Mouse (Mus musculus): ENCODE data around the gene Palm3. TPM values are rescaled to one million over a fixed set of nuclear protein-coding genes. Genes with fewer than 3 reads are reported as not detected.

The Palm3 gene
- 7.4 and 8.5 TPM in 2 replicates for polyA plus RNA-seq (2015; fragmentation: Nextera tagmentation; extraction: Ambion mirVana)

DNA sequence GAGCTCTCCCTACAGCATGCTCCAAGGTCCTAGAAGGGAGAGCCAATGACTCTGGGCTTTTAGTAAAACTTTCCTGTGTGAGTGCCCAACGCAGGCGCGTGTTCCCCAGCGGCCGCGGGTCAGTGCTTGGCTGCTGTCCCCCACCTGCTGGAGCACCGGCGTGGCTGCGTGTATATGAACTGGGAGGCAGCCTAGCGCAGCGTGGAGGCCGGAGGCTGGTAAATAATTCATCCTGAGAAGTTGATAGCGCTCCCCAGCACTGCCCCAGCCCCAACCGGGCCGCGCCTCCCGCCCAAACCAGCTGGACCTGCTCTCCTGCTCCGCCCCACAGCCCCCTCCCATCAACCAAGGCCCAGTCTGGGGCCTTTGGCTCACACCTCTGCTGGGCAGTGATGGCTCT, at the start of gene Palm3:
Gene Palm3 (plus strand): TSS at position 376 of the 400 bp plus-strand sequence.
- Histone ChIP-seq H3K36me3 (no peaks in the 10 kb centered on the region), H3K4me1 (replicated peaks) (0 out of 2 replicates have a peak, but pooled peaks cover 10% of the 10 kb centered on the region), H3K27ac (replicated peaks) (no peak within 1 kb of the TSS), H3K4me2 (no peak within 1 kb of the TSS), H3K9me3 (no peaks in the 10 kb centered on the region), H3K27me3 (peaks cover 52% of the 10 kb centered on the region), H3K9ac (no peak within 1 kb of the TSS), H3K4me3 (no peak within 1 kb of the TSS)
- WGBS = 9% methylated on average over 18 of the region's 18 CpGs
- ATAC-seq (ENCODE audit: low read depth) = no peak

DNA sequence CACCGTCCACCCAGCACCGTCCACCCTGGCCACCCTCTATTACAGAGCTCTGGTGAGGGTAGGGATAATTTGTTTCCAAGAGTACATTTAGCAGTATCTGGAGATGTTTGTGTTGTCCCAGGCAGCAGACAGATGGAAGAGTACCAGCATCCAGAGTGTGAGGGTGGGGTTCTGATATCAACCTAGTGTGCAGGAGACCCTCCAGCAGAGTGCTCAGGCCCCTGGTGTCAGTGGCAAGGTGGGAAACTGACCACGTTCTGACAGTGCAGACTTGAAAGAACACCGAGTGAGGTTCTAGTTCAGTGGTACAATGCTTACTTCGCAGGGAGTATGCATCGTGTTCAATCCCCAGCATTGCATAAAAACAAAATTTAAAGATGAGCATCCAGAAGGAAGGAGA, 49.6 kb upstream of the Palm3 start:
- H3K27me3 ChIP-seq = no peaks in the 10 kb centered on the region
- peak overlapping the region; percentile 87 for H3K27ac ChIP-seq (replicated peaks)
- ATAC-seq (ENCODE audit: low read depth) = no peak
- H3K9me3 ChIP-seq = no peaks in the 10 kb centered on the region
- peaks cover 31% of the 10 kb centered on the region for H3K4me1 ChIP-seq (replicated peaks)
- H3K4me3 ChIP-seq = peak overlapping the region; percentile 95
- peak overlapping the region; percentile 81 for H3K4me2 ChIP-seq
- WGBS = 70% methylated on average over 6 of the region's 6 CpGs
- peak overlapping the region; percentile 93 for H3K9ac ChIP-seq
- peaks cover 7% of the 10 kb centered on the region; the same call in 1 of the 2 replicates for H3K36me3 ChIP-seq

DNA sequence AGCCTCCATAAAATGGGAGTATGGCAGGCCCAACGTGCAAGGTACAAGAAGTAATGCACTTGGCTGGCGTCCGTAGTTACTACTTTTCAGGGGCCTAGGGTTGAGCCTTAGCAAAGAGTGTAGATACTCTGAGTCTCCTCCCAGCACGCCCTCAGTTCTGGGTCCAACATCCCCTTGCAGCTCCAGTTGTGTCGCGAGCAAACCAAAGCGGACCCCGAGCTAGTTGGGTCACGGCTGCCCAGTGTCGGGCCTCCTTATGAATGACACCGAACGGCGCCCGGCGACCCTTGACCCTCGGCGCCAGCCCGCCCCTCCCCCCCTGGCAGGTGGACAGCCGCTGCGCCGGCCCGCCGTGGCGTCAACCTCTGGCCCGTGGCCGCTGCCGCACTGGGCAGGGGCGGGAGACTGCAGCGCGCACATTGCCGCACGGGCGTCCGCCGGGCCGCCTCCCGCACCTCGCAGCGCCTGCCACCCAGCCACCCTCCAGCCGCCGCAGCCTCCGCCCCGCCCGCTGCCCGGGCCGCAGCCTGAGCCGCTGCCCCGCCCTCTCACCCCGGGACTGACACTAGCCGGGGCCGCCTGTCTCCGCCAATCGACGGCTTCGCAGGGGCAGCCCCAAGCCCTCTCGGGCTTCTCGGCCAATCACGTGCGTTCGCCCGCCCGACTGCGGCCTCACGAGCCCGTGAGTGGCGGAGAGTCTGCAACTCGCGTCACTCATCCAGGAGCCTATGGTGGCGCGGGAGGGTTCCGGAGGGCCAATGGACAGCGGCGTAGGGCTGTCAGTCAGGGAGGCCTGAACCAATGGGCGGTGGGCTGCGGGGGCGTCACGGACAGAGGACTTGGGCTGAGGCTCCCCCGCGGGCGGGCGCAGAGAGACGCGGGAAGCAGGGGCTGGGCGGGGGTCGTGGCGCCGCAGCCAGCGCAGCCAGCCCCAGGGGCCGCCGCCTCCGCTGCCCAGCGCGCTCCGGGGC, 48.8 kb upstream of the Palm3 start, which contains the start of gene Prkaca:
Gene Prkaca (plus strand): TSS at position 844 of the 971 bp plus-strand sequence.
- ATAC-seq (ENCODE audit: low read depth) = peak; percentile 100

GRCm38 (mm10) chr8:83973161-83974031, 47.9 kb upstream of the Palm3 start:
- H3K4me3 ChIP-seq = peak overlapping the region; percentile 95
- peak overlapping the region; percentile 94 for H3K9ac ChIP-seq
- H3K4me2 ChIP-seq = peak overlapping the region; percentile 97
- H3K27me3 ChIP-seq = no peaks in the 10 kb centered on the region
- WGBS = 3% methylated on average over 37 of the region's 37 CpGs
- H3K9me3 ChIP-seq = no peaks in the 10 kb centered on the region
- H3K36me3 ChIP-seq = peaks cover 7% of the 10 kb centered on the region; the same call in 1 of the 2 replicates
- H3K27ac ChIP-seq (replicated peaks) = peak overlapping the region; percentile 84
- ATAC-seq (ENCODE audit: low read depth) = peak; percentile 47
- peaks cover 48% of the 10 kb centered on the region for H3K4me1 ChIP-seq (replicated peaks)

More for the DNA sequence above, 48.8 kb upstream of the Palm3 start, which contains the start of gene Prkaca:
- peak within 1 kb of the TSS; percentile 87 for H3K27ac ChIP-seq (replicated peaks)
- H3K4me2 ChIP-seq = peak within 1 kb of the TSS; percentile 97
- no peaks in the 10 kb centered on the region for H3K27me3 ChIP-seq
- peaks cover 7% of the 10 kb centered on the region; the same call in 1 of the 2 replicates for H3K36me3 ChIP-seq
- H3K4me1 ChIP-seq (replicated peaks) = peaks cover 38% of the 10 kb centered on the region
- WGBS = under 1% methylated on average over 86 of the region's 94 CpGs
- peak within 1 kb of the TSS; percentile 94 for H3K9ac ChIP-seq
- no peaks in the 10 kb centered on the region for H3K9me3 ChIP-seq
- H3K4me3 ChIP-seq = peak within 1 kb of the TSS; percentile 95

GRCm38 (mm10) chr8:83974521-83974920, 46.8 kb upstream of the Palm3 start:
- H3K27ac ChIP-seq (replicated peaks) = no peak overlapping the region
- peak overlapping the region; percentile 94; the same call in 1 of the 2 replicates for H3K9ac ChIP-seq
- H3K4me1 ChIP-seq (replicated peaks) = peaks cover 58% of the 10 kb centered on the region
- no peaks in the 10 kb centered on the region for H3K9me3 ChIP-seq
- H3K36me3 ChIP-seq = 0 out of 2 replicates have a peak, but pooled peaks cover 1% of the 10 kb centered on the region
- ATAC-seq (ENCODE audit: low read depth) = no peak
- H3K27me3 ChIP-seq = no peaks in the 10 kb centered on the region
- peak overlapping the region; percentile 95 for H3K4me3 ChIP-seq
- 84% methylated on average over 4 of the region's 4 CpGs for WGBS
- H3K4me2 ChIP-seq = peak overlapping the region; percentile 97

GRCm38 (mm10) chr8:83976101-83976630, 45.1 kb upstream of the Palm3 start:
- WGBS = 90% methylated on average over 4 of the region's 4 CpGs

DNA sequence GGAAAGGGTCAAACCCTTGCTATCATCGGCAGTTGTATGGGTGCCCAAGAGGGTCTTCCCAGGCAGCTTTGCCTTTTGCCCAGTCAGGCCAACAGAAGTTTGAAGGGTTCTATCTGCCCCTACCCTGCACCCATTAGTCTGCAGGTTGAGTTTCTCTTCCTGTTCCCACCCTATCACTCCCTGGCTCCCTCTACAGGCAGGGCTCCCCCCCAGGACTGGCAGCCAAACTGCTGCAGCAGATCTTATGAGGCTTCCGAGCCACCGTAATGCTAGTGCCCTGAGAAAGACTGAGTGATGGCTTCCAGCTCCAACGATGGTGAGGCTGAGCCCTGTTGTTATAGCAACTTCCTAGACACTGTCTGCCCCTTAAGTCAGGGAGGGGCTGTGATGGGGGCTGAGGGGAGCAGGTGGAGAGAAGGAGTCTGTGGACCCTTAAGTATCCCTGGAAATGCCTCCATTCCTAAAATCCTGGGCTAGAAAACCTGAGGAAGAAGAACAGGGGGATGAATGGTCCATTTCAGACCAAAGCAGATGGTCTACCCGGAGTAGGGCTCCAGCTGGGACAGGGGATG, 44.4 kb upstream of the Palm3 start:
- Histone ChIP-seq H3K9ac (0 out of 2 replicates have a peak overlapping the region, but pooled peaks have one; percentile 12), H3K36me3 (peaks cover 23% of the 10 kb centered on the region), H3K27ac (replicated peaks) (no peak overlapping the region), H3K4me1 (replicated peaks) (peaks cover 62% of the 10 kb centered on the region), H3K9me3 (no peaks in the 10 kb centered on the region), H3K4me2 (no peak overlapping the region), H3K4me3 (no peak overlapping the region), H3K27me3 (no peaks in the 10 kb centered on the region)
- ATAC-seq (ENCODE audit: low read depth) = no peak
- WGBS = 85% methylated on average over 5 of the region's 5 CpGs

More at GRCm38 (mm10) chr8:83976101-83976630, 45.1 kb upstream of the Palm3 start:
- no peaks in the 10 kb centered on the region for H3K27me3 ChIP-seq
- no peak overlapping the region for H3K4me2 ChIP-seq
- no peaks in the 10 kb centered on the region for H3K9me3 ChIP-seq
- H3K36me3 ChIP-seq = peaks cover 16% of the 10 kb centered on the region
- no peak overlapping the region for H3K27ac ChIP-seq (replicated peaks)
- no peak for ATAC-seq (ENCODE audit: low read depth)
- H3K9ac ChIP-seq = no peak overlapping the region
- no peak overlapping the region for H3K4me3 ChIP-seq
- H3K4me1 ChIP-seq (replicated peaks) = peaks cover 68% of the 10 kb centered on the region

DNA sequence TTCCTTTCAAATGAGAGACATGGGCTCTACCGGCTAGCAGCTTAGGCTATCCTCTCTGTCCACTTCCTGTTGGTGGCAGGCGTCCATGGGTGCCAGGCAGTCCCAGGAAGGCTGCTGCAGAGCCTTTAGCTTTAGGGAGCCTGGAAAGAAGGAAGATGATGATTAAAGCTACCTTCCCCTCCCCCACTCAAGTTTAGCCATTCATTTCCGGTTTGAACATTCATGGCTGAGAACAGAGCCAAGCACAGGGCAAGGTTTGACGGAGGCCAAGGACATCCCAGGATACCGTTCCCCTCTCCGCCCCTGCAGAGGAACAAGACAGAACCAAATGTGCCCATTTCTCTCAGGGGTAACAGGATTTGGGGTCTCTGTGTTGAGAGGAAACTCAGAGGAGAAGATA, 43.6 kb upstream of the Palm3 start:
- Histone ChIP-seq H3K36me3 (peaks cover 31% of the 10 kb centered on the region), H3K9ac (0 out of 2 replicates have a peak overlapping the region, but pooled peaks have one; percentile 12), H3K4me3 (no peak overlapping the region), H3K4me1 (replicated peaks) (peaks cover 59% of the 10 kb centered on the region), H3K9me3 (no peaks in the 10 kb centered on the region), H3K4me2 (no peak overlapping the region), H3K27ac (replicated peaks) (0 out of 2 replicates have a peak overlapping the region, but pooled peaks have one; percentile 23), H3K27me3 (no peaks in the 10 kb centered on the region)
- no peak for ATAC-seq (ENCODE audit: low read depth)
- 71% methylated on average over 6 of the region's 6 CpGs for WGBS

GRCm38 (mm10) chr8:83978200-83978599, 43.1 kb upstream of the Palm3 start:
- Histone ChIP-seq H3K4me1 (replicated peaks) (peaks cover 59% of the 10 kb centered on the region), H3K4me2 (no peak overlapping the region), H3K9me3 (no peaks in the 10 kb centered on the region), H3K36me3 (peaks cover 36% of the 10 kb centered on the region), H3K27ac (replicated peaks) (no peak overlapping the region), H3K4me3 (no peak overlapping the region), H3K9ac (0 out of 2 replicates have a peak overlapping the region, but pooled peaks have one; percentile 34), H3K27me3 (no peaks in the 10 kb centered on the region)
- WGBS = 75% methylated on average over 9 of the region's 9 CpGs
- ATAC-seq (ENCODE audit: low read depth) = no peak

DNA sequence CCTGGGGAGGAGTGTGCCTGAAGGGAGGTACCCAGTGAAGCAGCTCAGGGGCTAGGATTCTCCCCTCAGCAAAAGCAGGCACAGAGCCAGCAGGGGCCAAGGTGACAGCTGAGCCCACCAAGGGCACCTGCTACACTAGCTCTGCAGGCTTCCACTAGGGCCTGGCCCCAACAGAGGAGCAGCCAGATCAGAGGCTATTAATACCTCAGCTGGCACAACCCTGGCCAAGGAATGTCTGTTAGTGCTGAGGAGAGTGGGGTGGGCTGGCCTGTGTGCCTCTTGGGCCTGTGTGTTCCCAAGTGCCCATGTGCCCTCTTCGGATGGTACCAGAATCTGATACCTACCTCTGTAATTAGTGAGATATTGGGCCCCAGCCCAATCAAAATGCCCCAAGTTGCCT, 41.0 kb upstream of the Palm3 start:
- WGBS = 86% methylated on average over 1 of the region's 1 CpGs

GRCm38 (mm10) chr8:83980845-83981244, 40.4 kb upstream of the Palm3 start:
- Histone ChIP-seq H3K27ac (replicated peaks) (no peak overlapping the region), H3K4me3 (no peak overlapping the region), H3K4me1 (replicated peaks) (peaks cover 42% of the 10 kb centered on the region), H3K4me2 (no peak overlapping the region), H3K9me3 (no peaks in the 10 kb centered on the region), H3K36me3 (peaks cover 60% of the 10 kb centered on the region), H3K9ac (no peak overlapping the region), H3K27me3 (no peaks in the 10 kb centered on the region)
- ATAC-seq (ENCODE audit: low read depth) = no peak
- WGBS = 80% methylated on average over 8 of the region's 8 CpGs

More for the DNA sequence above, 41.0 kb upstream of the Palm3 start:
- H3K4me1 ChIP-seq (replicated peaks) = peaks cover 42% of the 10 kb centered on the region
- H3K4me3 ChIP-seq = no peak overlapping the region
- ATAC-seq (ENCODE audit: low read depth) = peak; percentile 54; the same call in 1 of the 2 replicates
- peaks cover 54% of the 10 kb centered on the region for H3K36me3 ChIP-seq
- no peaks in the 10 kb centered on the region for H3K9me3 ChIP-seq
- no peak overlapping the region for H3K9ac ChIP-seq
- H3K27ac ChIP-seq (replicated peaks) = no peak overlapping the region
- H3K27me3 ChIP-seq = no peaks in the 10 kb centered on the region
- H3K4me2 ChIP-seq = no peak overlapping the region
